18 mouse cellular contexts compared by ENCODE assay signal in genomic region chr2:92851336-92851735, GRCm38 (mm10).
DNase-seq lines count a peak whose midpoint lies in the region; ATAC-seq and TF ChIP-seq lines count a peak whose summit lies in the region.
"Had no signal": no experiment of that assay in that cellular context is flagged by ENCODE, and none has a peak within 500 bp of the region (broad histone marks: within the 10 kb centered on the region; RNA-seq: fewer than 3 reads in every experiment).

No protein-coding gene starts in this region.

- no peak overlapping the region for H3K27ac ChIP-seq in hindbrain, postnatal 0 days
- no peak overlapping the region for H3K27ac ChIP-seq in hindbrain, embryonic 12.5 days
- no peak overlapping the region for H3K27ac ChIP-seq in midbrain, embryonic 14.5 days (replicated peaks; ENCODE audit: low read depth, low read length)
- no peak overlapping the region for H3K27ac ChIP-seq in midbrain, embryonic 16.5 days (ENCODE audit: low read length)
- H3K27ac ChIP-seq: heart, embryonic 13.5 days; intestine, embryonic 15.5 days; kidney, postnatal 0 days; limb, embryonic 10.5 days; liver, embryonic 14.5 days had no signal

- TF ChIP-seq CTCF in hindbrain, postnatal 0 days (IDR thresholded peaks at IDR 0.05; ENCODE audit: low read depth) = 0 out of 2 replicates have a peak, but pooled peaks have one; percentile 7

- H3K4me2 ChIP-seq in hindbrain, postnatal 0 days (ENCODE audit: low read depth, low read length) = no peak overlapping the region
- H3K4me2 ChIP-seq in hindbrain, embryonic 12.5 days (replicated peaks) = no peak overlapping the region
- no peak overlapping the region for H3K4me2 ChIP-seq in midbrain, embryonic 14.5 days (ENCODE audit: low read length)
- H3K4me2 ChIP-seq in midbrain, embryonic 16.5 days (ENCODE audit: low read length) = no peak overlapping the region
- H3K4me2 ChIP-seq: heart, embryonic 13.5 days; intestine, embryonic 15.5 days had no signal

- no peaks in the 10 kb centered on the region; the same call in 1 of the 2 replicates for H3K4me1 ChIP-seq in hindbrain, postnatal 0 days (ENCODE audit: insufficient read depth, low read length)
- peaks cover 6% of the 10 kb centered on the region; the same call in 1 of the 2 replicates for H3K4me1 ChIP-seq in hindbrain, embryonic 12.5 days
- peaks cover 8% of the 10 kb centered on the region; the same call in 1 of the 2 replicates for H3K4me1 ChIP-seq in midbrain, embryonic 14.5 days (ENCODE audit: control insufficient read depth, insufficient read depth, low read length)
- peaks cover 7% of the 10 kb centered on the region; the same call in 1 of the 2 replicates for H3K4me1 ChIP-seq in midbrain, embryonic 16.5 days (ENCODE audit: control insufficient read depth, insufficient read depth, low read length)
- H3K4me1 ChIP-seq: heart, embryonic 13.5 days; intestine, embryonic 15.5 days had no signal

- ATAC-seq in hindbrain, postnatal 0 days = no peak
- no peak for ATAC-seq in hindbrain, embryonic 12.5 days (ENCODE audit: low FRiP score)
- no peak for ATAC-seq in midbrain, embryonic 14.5 days (ENCODE audit: low FRiP score, low TSS enrichment)
- no peak for ATAC-seq in midbrain, embryonic 16.5 days
- ATAC-seq: activated CD4-positive, CD25-positive, alpha-beta regulatory T cell, adult 4 months; intestine, embryonic 15.5 days had no signal

- 36% methylated on average over 5 of the region's 5 CpGs for WGBS in hindbrain, postnatal 0 days
- 44% methylated on average over 5 of the region's 5 CpGs for WGBS in hindbrain, embryonic 12.5 days
- 32% methylated on average over 5 of the region's 5 CpGs for whole genome bisulfite sequencing in midbrain, embryonic 14.5 days
- WGBS in midbrain, embryonic 16.5 days = 35% methylated on average over 5 of the region's 5 CpGs

- no peak for DNase-seq in hindbrain, postnatal 0 days (ENCODE audit: low spot score)
- DNase-seq in midbrain, embryonic 14.5 days = peak; percentile 31
- DNase-seq in ZHBTc4 (ENCODE audit: low read depth, low spot score) = peak; percentile 82
- peak; percentile 35 for DNase-seq in embryo, embryonic 9.5 days (ENCODE audit: extremely low spot score)
- no peak for DNase-seq in heart, adult 18-20 months
- DNase-seq: cerebellum, adult 2 months; layer of hippocampus, postnatal 36 days; lung, postnatal 14 days; thymus, adult 18-20 months had no signal

- no peaks in the 10 kb centered on the region for H3K9me3 ChIP-seq in hindbrain, postnatal 0 days (ENCODE audit: low read length)
- H3K9me3 ChIP-seq in hindbrain, embryonic 12.5 days (replicated peaks) = no peaks in the 10 kb centered on the region
- H3K9me3 ChIP-seq in midbrain, embryonic 14.5 days (ENCODE audit: control insufficient read depth, low read length) = no peaks in the 10 kb centered on the region
- H3K9me3 ChIP-seq in midbrain, embryonic 16.5 days (replicated peaks; ENCODE audit: control insufficient read depth, low read length, poor library complexity, severe bottlenecking) = no peaks in the 10 kb centered on the region
- H3K9me3 ChIP-seq: heart, embryonic 13.5 days; intestine, embryonic 15.5 days; limb, embryonic 10.5 days had no signal

- H3K9ac ChIP-seq in hindbrain, postnatal 0 days (replicated peaks; ENCODE audit: low read length) = no peak overlapping the region
- no peak overlapping the region for H3K9ac ChIP-seq in hindbrain, embryonic 12.5 days
- no peak overlapping the region for H3K9ac ChIP-seq in midbrain, embryonic 14.5 days (replicated peaks; ENCODE audit: low read length)
- no peak overlapping the region for H3K9ac ChIP-seq in midbrain, embryonic 16.5 days (ENCODE audit: low read depth, low read length)
- H3K9ac ChIP-seq: heart, embryonic 13.5 days; intestine, embryonic 15.5 days; liver, embryonic 14.5 days had no signal

- H3K36me3 ChIP-seq in hindbrain, postnatal 0 days (ENCODE audit: insufficient read depth, low read length) = no peaks in the 10 kb centered on the region
- no peaks in the 10 kb centered on the region for H3K36me3 ChIP-seq in hindbrain, embryonic 12.5 days
- H3K36me3 ChIP-seq in midbrain, embryonic 14.5 days (ENCODE audit: control insufficient read depth, insufficient read depth, low read length) = no peaks in the 10 kb centered on the region
- no peaks in the 10 kb centered on the region for H3K36me3 ChIP-seq in midbrain, embryonic 16.5 days (ENCODE audit: control insufficient read depth, insufficient read depth, low read length)
- H3K36me3 ChIP-seq: heart, embryonic 13.5 days; intestine, embryonic 15.5 days; limb, embryonic 10.5 days had no signal

- no peaks in the 10 kb centered on the region for H3K27me3 ChIP-seq in hindbrain, postnatal 0 days (ENCODE audit: insufficient read depth, low read length)
- H3K27me3 ChIP-seq in hindbrain, embryonic 12.5 days = peaks cover 3% of the 10 kb centered on the region; the same call in 1 of the 2 replicates
- H3K27me3 ChIP-seq in midbrain, embryonic 14.5 days (ENCODE audit: control insufficient read depth, insufficient read depth, low read length) = no peaks in the 10 kb centered on the region
- H3K27me3 ChIP-seq in midbrain, embryonic 16.5 days (ENCODE audit: control insufficient read depth, insufficient read depth, low read depth, low read length) = no peaks in the 10 kb centered on the region
- H3K27me3 ChIP-seq: heart, embryonic 13.5 days; intestine, embryonic 15.5 days had no signal

- no peak overlapping the region for H3K4me3 ChIP-seq in hindbrain, postnatal 0 days (ENCODE audit: low read length)
- no peak overlapping the region for H3K4me3 ChIP-seq in hindbrain, embryonic 12.5 days
- H3K4me3 ChIP-seq in midbrain, embryonic 14.5 days (replicated peaks; ENCODE audit: low read depth, low read length) = no peak overlapping the region
- H3K4me3 ChIP-seq in midbrain, embryonic 16.5 days (ENCODE audit: low read depth, low read length) = no peak overlapping the region
- H3K4me3 ChIP-seq: erythroblast, embryonic 14.5 days; heart, embryonic 13.5 days; intestine, embryonic 15.5 days; limb, embryonic 10.5 days had no signal

Comparison
In these comparisons a context has a peak if more than half of its experiments do, and no peak if none do; other contexts are left out.
1. DNase-seq: peak in midbrain, embryonic 14.5 days (single experiment), ZHBTc4 (single experiment) and embryo, embryonic 9.5 days (single experiment); none in hindbrain, postnatal 0 days (single experiment) and heart, adult 18-20 months (0 of 2).